25 mouse cellular contexts compared by ENCODE assay signal in genomic region chr5:42636162-42636823, GRCm38 (mm10).
DNase-seq lines count a peak whose midpoint lies in the region; ATAC-seq and TF ChIP-seq lines count a peak whose summit lies in the region.
"Had no signal": no experiment of that assay in that cellular context is flagged by ENCODE, and none has a peak within 500 bp of the region (broad histone marks: within the 10 kb centered on the region; RNA-seq: fewer than 3 reads in every experiment).

No protein-coding gene starts in this region.

- no peaks in the 10 kb centered on the region for H3K27me3 ChIP-seq in forebrain, embryonic 13.5 days
- H3K27me3 ChIP-seq in forebrain, embryonic 12.5 days, result no peaks in the 10 kb centered on the region
- H3K27me3 ChIP-seq in forebrain, embryonic 15.5 days, result no peaks in the 10 kb centered on the region
- no peaks in the 10 kb centered on the region for H3K27me3 ChIP-seq in forebrain, embryonic 11.5 days (ENCODE audit: control insufficient read depth, insufficient read depth, low read length)
- no peaks in the 10 kb centered on the region for H3K27me3 ChIP-seq in forebrain, postnatal 0 days (ENCODE audit: insufficient read depth, low read length)
- H3K27me3 ChIP-seq: CH12.LX; embryonic facial prominence, embryonic 13.5 days; embryonic facial prominence, embryonic 15.5 days had no signal

- DNase-seq in forebrain, embryonic 11.5 days (ENCODE audit: low spot score), result no peak
- peak; percentile 60 for DNase-seq in brain, embryonic 14.5 days (ENCODE audit: low read depth)
- peak; percentile 7 for DNase-seq in forebrain, postnatal 0 days
- no peak for DNase-seq in urinary bladder, postnatal 14 days (ENCODE audit: low spot score)
- no peak for DNase-seq in T-cell, adult 2 months (ENCODE audit: low spot score)
- DNase-seq: adrenal gland, adult 2 months; adrenal gland, postnatal 10 days; adrenal gland, postnatal 25 days; B cell, adult 2 months; cerebellum, adult 11-12 months; cerebellum, adult 2 months; cerebellum, adult 9-10 months; cerebellum, postnatal 10 days; cerebellum, postnatal 25 days; embryo, embryonic 11 days had no signal

- no peak overlapping the region for H3K9ac ChIP-seq in forebrain, embryonic 13.5 days
- H3K9ac ChIP-seq in forebrain, embryonic 12.5 days, result no peak overlapping the region
- no peak overlapping the region for H3K9ac ChIP-seq in forebrain, embryonic 15.5 days (replicated peaks)
- no peak overlapping the region for H3K9ac ChIP-seq in forebrain, embryonic 11.5 days (ENCODE audit: low read length)
- H3K9ac ChIP-seq in forebrain, postnatal 0 days, result no peak overlapping the region
- H3K9ac ChIP-seq: embryonic facial prominence, embryonic 13.5 days; embryonic facial prominence, embryonic 15.5 days had no signal

- WGBS in forebrain, embryonic 13.5 days, result 70% methylated on average over 9 of the region's 9 CpGs
- WGBS in forebrain, embryonic 12.5 days, result 79% methylated on average over 9 of the region's 9 CpGs
- WGBS in forebrain, embryonic 15.5 days, result 55% methylated on average over 9 of the region's 9 CpGs
- WGBS in forebrain, embryonic 11.5 days, result 84% methylated on average over 9 of the region's 9 CpGs
- 47% methylated on average over 9 of the region's 9 CpGs for WGBS in forebrain, postnatal 0 days

- TF ChIP-seq POLR2A in brain, embryonic 14.5 days (IDR thresholded peaks at IDR 0.05; ENCODE audit: borderline replicate concordance, extremely low read depth, insufficient read depth, insufficient read length, poor library complexity, severe bottlenecking), result no peak

- ATAC-seq in forebrain, embryonic 13.5 days, result 0 out of 2 replicates have a peak, but pooled peaks have one; percentile 38
- ATAC-seq in forebrain, embryonic 12.5 days (ENCODE audit: low FRiP score), result no peak
- ATAC-seq in forebrain, embryonic 15.5 days (replicated peaks), result 0 out of 2 replicates have a peak, but pooled peaks have one; percentile 26
- ATAC-seq in forebrain, embryonic 11.5 days (replicated peaks; ENCODE audit: low FRiP score), result no peak
- peak; percentile 32; the same call in 1 of the 2 replicates for ATAC-seq in forebrain, postnatal 0 days
- ATAC-seq: CD4-positive, CD25-positive, alpha-beta regulatory T cell, adult 4 months; Patski had no signal

- no peak overlapping the region for H3K4me2 ChIP-seq in forebrain, embryonic 13.5 days
- no peak overlapping the region for H3K4me2 ChIP-seq in forebrain, embryonic 12.5 days
- H3K4me2 ChIP-seq in forebrain, embryonic 15.5 days (replicated peaks), result no peak overlapping the region
- no peak overlapping the region for H3K4me2 ChIP-seq in forebrain, embryonic 11.5 days (ENCODE audit: low read depth, low read length, severe bottlenecking)
- no peak overlapping the region for H3K4me2 ChIP-seq in forebrain, postnatal 0 days (ENCODE audit: low read depth)
- H3K4me2 ChIP-seq: embryonic facial prominence, embryonic 13.5 days; embryonic facial prominence, embryonic 15.5 days had no signal

- no peaks in the 10 kb centered on the region for H3K36me3 ChIP-seq in forebrain, embryonic 13.5 days (ENCODE audit: poor library complexity, severe bottlenecking)
- no peaks in the 10 kb centered on the region for H3K36me3 ChIP-seq in forebrain, embryonic 12.5 days (replicated peaks)
- no peaks in the 10 kb centered on the region for H3K36me3 ChIP-seq in forebrain, embryonic 15.5 days
- no peaks in the 10 kb centered on the region for H3K36me3 ChIP-seq in forebrain, embryonic 11.5 days (ENCODE audit: control insufficient read depth, insufficient read depth, low read length)
- H3K36me3 ChIP-seq in forebrain, postnatal 0 days (ENCODE audit: insufficient read depth), result no peaks in the 10 kb centered on the region
- H3K36me3 ChIP-seq: embryonic facial prominence, embryonic 13.5 days; embryonic facial prominence, embryonic 15.5 days; G1E had no signal

- no peak overlapping the region for H3K4me3 ChIP-seq in forebrain, embryonic 13.5 days
- H3K4me3 ChIP-seq in forebrain, embryonic 12.5 days (replicated peaks), result no peak overlapping the region
- no peak overlapping the region for H3K4me3 ChIP-seq in forebrain, embryonic 15.5 days
- H3K4me3 ChIP-seq in forebrain, embryonic 11.5 days (ENCODE audit: low read depth, low read length), result no peak overlapping the region
- H3K4me3 ChIP-seq in forebrain, postnatal 0 days (ENCODE audit: low read depth, low read length), result no peak overlapping the region
- H3K4me3 ChIP-seq: embryonic facial prominence, embryonic 13.5 days; embryonic facial prominence, embryonic 15.5 days; erythroblast, embryonic 14.5 days had no signal

- H3K27ac ChIP-seq in forebrain, embryonic 13.5 days, result no peak overlapping the region
- no peak overlapping the region for H3K27ac ChIP-seq in forebrain, embryonic 12.5 days
- no peak overlapping the region for H3K27ac ChIP-seq in forebrain, embryonic 15.5 days (replicated peaks)
- H3K27ac ChIP-seq in forebrain, embryonic 11.5 days (ENCODE audit: low read depth, low read length), result no peak overlapping the region
- no peak overlapping the region for H3K27ac ChIP-seq in forebrain, postnatal 0 days (ENCODE audit: low read depth, low read length)
- H3K27ac ChIP-seq: embryonic facial prominence, embryonic 13.5 days; embryonic facial prominence, embryonic 15.5 days had no signal

- TF ChIP-seq CTCF in brain, embryonic 14.5 days (IDR thresholded peaks at IDR 0.05; ENCODE audit: borderline replicate concordance, extremely low read depth, insufficient read depth, insufficient read length), result no peak
- no peak for TF ChIP-seq CTCF in forebrain, postnatal 0 days (IDR thresholded peaks at IDR 0.05; ENCODE audit: low read depth)

- H3K4me1 ChIP-seq in forebrain, embryonic 13.5 days, result no peaks in the 10 kb centered on the region
- no peaks in the 10 kb centered on the region for H3K4me1 ChIP-seq in forebrain, embryonic 12.5 days
- H3K4me1 ChIP-seq in forebrain, embryonic 15.5 days, result 0 out of 2 replicates have a peak, but pooled peaks cover 7% of the 10 kb centered on the region
- no peaks in the 10 kb centered on the region for H3K4me1 ChIP-seq in forebrain, embryonic 11.5 days (replicated peaks; ENCODE audit: control insufficient read depth, insufficient read depth, low read length)
- no peaks in the 10 kb centered on the region for H3K4me1 ChIP-seq in forebrain, postnatal 0 days (ENCODE audit: insufficient read depth)
- H3K4me1 ChIP-seq: embryonic facial prominence, embryonic 13.5 days; embryonic facial prominence, embryonic 15.5 days had no signal

- H3K9me3 ChIP-seq in forebrain, embryonic 13.5 days (replicated peaks), result no peaks in the 10 kb centered on the region
- H3K9me3 ChIP-seq in forebrain, embryonic 12.5 days, result no peaks in the 10 kb centered on the region
- H3K9me3 ChIP-seq in forebrain, embryonic 15.5 days, result no peaks in the 10 kb centered on the region
- H3K9me3 ChIP-seq in forebrain, embryonic 11.5 days (ENCODE audit: control insufficient read depth, low read length), result no peaks in the 10 kb centered on the region
- H3K9me3 ChIP-seq in forebrain, postnatal 0 days (ENCODE audit: low read length), result no peaks in the 10 kb centered on the region
- H3K9me3 ChIP-seq: embryonic facial prominence, embryonic 13.5 days; embryonic facial prominence, embryonic 15.5 days; G1E had no signal

Comparison
In these comparisons a context has a peak if more than half of its experiments do, and no peak if none do; other contexts are left out.
1. ATAC-seq: peak in forebrain, embryonic 13.5 days (single experiment), forebrain, embryonic 15.5 days (single experiment) and forebrain, postnatal 0 days (single experiment); none in forebrain, embryonic 12.5 days (single experiment) and forebrain, embryonic 11.5 days (single experiment).
2. DNase-seq: peak in brain, embryonic 14.5 days (single experiment) and forebrain, postnatal 0 days (single experiment); none in forebrain, embryonic 11.5 days (single experiment), urinary bladder, postnatal 14 days (single experiment) and T-cell, adult 2 months (single experiment).